Mouse (Mus musculus) G1E (cell line): ENCODE results near the gene Trib3. TPM values are rescaled to one million over a fixed set of nuclear protein-coding genes. Genes with fewer than 3 reads are reported as not detected.
"Not testable (repeated sequence)": the region's sequence is repeated elsewhere in the genome, so short reads cannot be mapped to it uniquely, and the experiment has no call there.

Experiments used
- ATAC-seq: 2 replicates; pipeline ENCODE4 v1.8.0; 2016; ENCODE audit warnings: mild to moderate bottlenecking; ENCODE audit not compliant: insufficient number of reproducible peaks, poor library complexity, low FRiP score, severe bottlenecking; ENCODE audit errors: extremely low read depth
- DNase-seq: peaks from one replicate; pipeline ENCODE4 v3.0.0; 2012; ENCODE audit warnings: low spot score
- H3K27me3 ChIP-seq: 2 replicates; pipeline ENCODE4 v1.6.1; 2012; ENCODE audit warnings: mild to moderate bottlenecking, low read length, inconsistent platforms; ENCODE audit not compliant: insufficient read depth
- H3K36me3 ChIP-seq: replicated peaks from 2 replicates; pipeline ENCODE3; 2012; ENCODE audit warnings: mild to moderate bottlenecking, inconsistent platforms
- H3K4me1 ChIP-seq: 2 replicates; pipeline ENCODE4 v1.6.1; 2012; ENCODE audit warnings: low read depth, low read length, inconsistent platforms, mixed read lengths; ENCODE audit not compliant: insufficient read depth
- H3K4me3 ChIP-seq: 2 replicates; pipeline ENCODE4 v1.5.1; 2012; ENCODE audit warnings: low read depth, mild to moderate bottlenecking, inconsistent platforms, low read length, moderate library complexity, mixed read lengths
- H3K9me3 ChIP-seq: replicated peaks from 2 replicates; pipeline ENCODE4 v1.6.1; 2012; ENCODE audit warnings: inconsistent platforms
- CTCF ChIP-seq: IDR thresholded peaks from 2 replicates; pipeline ENCODE4 v1.5.1; 2012; ENCODE audit warnings: low read depth, low read length, inconsistent platforms, mixed read lengths
- GATA1 ChIP-seq: IDR thresholded peaks from 2 replicates; pipeline ENCODE4 v1.6.1; 2012; ENCODE audit warnings: borderline replicate concordance, low read length, inconsistent platforms, mixed read lengths
- GATA2 ChIP-seq: IDR thresholded peaks from 2 replicates; pipeline ENCODE4 v1.6.1; 2012; ENCODE audit warnings: low read depth, low read length, inconsistent platforms, borderline replicate concordance
- POLR2AphosphoS5 ChIP-seq: IDR thresholded peaks from 2 replicates; pipeline ENCODE4 v1.6.1; 2012; ENCODE audit warnings: low read depth, low read length, inconsistent platforms; ENCODE audit not compliant: insufficient replicate concordance
- TAL1 ChIP-seq: conservative IDR thresholded peaks from 2 replicates; pipeline ENCODE4 v1.6.1; 2012; ENCODE audit warnings: low read depth, low read length, inconsistent platforms, mixed read lengths
- polyA plus RNA-seq: library from polyadenylated mRNA; stranded (reverse); fragments of >175 nt; gene quantifications from 2 replicates; pipeline ENCODE4 v1.2.3, GENCODE M21; 2012
- total RNA-seq, 2 experiments: library from RNA; stranded (forward) in 1 of 2; stranded (reverse) in 1 of 2; fragments of 200-1000 nt in 1 of 2; fragments of >200 nt in 1 of 2; fragmentation: Nextera tagmentation in 1 of 2; gene quantifications; 2 replicates each; pipeline ENCODE4 v1.2.3; 2014 to 2017

The Trib3 gene
- total and polyA plus RNA-seq, 3 experiments = 2.1 to 24.5 (median 17.8) TPM

GRCm38 (mm10) chr2:152361193-152361592 lies 17.4 kb upstream of the Trib3 start:
- peaks cover 4% of the 10 kb centered on the region for H3K9me3 ChIP-seq
- peaks cover 12% of the 10 kb centered on the region for H3K36me3 ChIP-seq
- H3K4me1 ChIP-seq = peaks cover 47% of the 10 kb centered on the region
- H3K4me3 ChIP-seq = no peak overlapping the region
- H3K27me3 ChIP-seq = peaks cover 9% of the 10 kb centered on the region; the same call in 1 of the 2 replicates
- ATAC-seq = no peak
- TF ChIP-seq GATA1 (no peak), POLR2AphosphoS5 (no peak), TAL1 (no peak)
- DNase-seq = no peak

DNA sequence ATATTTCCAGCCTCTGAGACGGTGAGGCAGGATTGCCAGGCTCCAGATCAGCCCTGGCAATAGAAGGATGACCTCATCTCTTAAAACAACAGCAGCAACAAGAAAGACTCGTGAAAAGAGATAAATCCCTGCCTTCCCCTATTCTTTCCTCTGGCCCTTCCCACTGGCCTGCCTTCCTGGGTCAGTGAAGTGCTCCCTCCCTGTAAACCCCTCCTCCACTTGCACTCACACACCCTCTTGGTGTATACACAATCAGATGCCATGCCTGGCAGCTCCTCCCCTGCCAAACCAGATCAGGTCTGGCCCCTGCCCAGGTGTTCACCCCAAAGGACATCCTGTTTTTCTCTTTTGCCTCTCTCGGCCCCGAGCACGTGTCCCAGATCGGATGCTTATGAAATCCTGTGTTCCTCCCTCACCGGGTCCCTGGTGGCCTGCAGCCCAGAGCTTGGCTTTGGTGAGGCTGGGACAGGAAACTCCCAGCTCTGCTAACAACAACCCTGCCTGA lies 16.5 kb upstream of the Trib3 start:
- TF ChIP-seq CTCF (no peak), POLR2AphosphoS5 (no peak), GATA2 (no peak), GATA1 (no peak), TAL1 (no peak)
- peaks cover 15% of the 10 kb centered on the region for H3K36me3 ChIP-seq
- peaks cover 4% of the 10 kb centered on the region for H3K9me3 ChIP-seq
- DNase-seq (no peak), ATAC-seq (no peak)
- peaks cover 49% of the 10 kb centered on the region for H3K4me1 ChIP-seq
- H3K27me3 ChIP-seq = peaks cover 6% of the 10 kb centered on the region; the same call in 1 of the 2 replicates
- H3K4me3 ChIP-seq = no peak overlapping the region

- DNase-seq = no peak
- Histone ChIP-seq H3K4me3 (peak overlapping the region; percentile 31; the same call in 1 of the 2 replicates), H3K4me1 (peaks cover 54% of the 10 kb centered on the region), H3K36me3 (peaks cover 18% of the 10 kb centered on the region), H3K27me3 (peaks cover 4% of the 10 kb centered on the region; the same call in 1 of the 2 replicates), H3K9me3 (peaks cover 4% of the 10 kb centered on the region)
- TF ChIP-seq TAL1 (peak; percentile 40; the same call in 1 of the 2 replicates), POLR2AphosphoS5 (no peak)
- ATAC-seq = no peak
Observed at GRCm38 (mm10) chr2:152359616-152360015, 15.8 kb upstream of the Trib3 start.

DNA sequence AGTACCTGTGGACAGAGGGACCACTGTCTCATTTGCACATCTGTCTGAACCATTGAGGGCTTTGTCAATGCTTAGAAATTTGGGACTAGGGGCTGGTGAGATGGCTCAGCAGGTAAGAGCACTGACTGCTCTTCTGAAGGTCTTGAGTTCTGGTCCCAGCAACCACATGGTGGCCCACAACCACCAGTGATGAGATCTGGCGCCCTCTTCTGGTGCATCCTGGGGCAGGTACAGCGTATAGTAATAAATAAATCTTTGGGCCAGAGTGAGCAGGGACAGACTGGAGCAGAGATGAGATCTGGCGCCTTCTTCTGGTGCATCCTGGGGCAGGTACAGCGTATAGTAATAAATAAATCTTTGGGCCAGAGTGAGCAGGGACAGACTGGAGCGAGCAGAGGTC lies 15.1 kb upstream of the Trib3 start:
- H3K27me3 ChIP-seq, ATAC-seq, H3K4me3 ChIP-seq, H3K9me3 ChIP-seq, DNase-seq: not testable (repeated sequence)
- Histone ChIP-seq H3K4me1 (peaks cover 53% of the 10 kb centered on the region), H3K36me3 (peaks cover 18% of the 10 kb centered on the region)

DNA sequence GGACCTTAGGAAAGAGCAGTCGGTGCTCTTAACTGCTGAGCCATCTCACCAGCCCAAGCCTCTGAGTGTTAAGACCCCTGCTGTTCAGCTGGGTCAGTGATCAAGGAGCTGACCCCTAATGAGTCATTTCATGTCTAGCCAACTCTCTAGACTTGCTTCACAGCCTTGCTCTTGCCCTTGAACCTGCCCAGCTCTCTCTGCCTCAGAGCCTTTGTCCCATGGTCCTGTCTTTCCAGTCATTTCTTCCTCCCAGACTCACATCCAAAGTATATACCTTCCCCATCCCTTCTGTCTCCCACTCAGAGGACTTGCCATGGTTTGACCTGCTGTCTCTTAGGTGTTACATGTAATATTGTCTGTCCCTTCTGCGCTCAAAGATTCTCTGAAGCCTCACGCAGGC lies 13.4 kb upstream of the Trib3 start:
- TF ChIP-seq POLR2AphosphoS5 (no peak), TAL1 (no peak), GATA2 (no peak), CTCF (no peak), GATA1 (no peak)
- ATAC-seq (no peak), DNase-seq (no peak)
- no peak overlapping the region for H3K4me3 ChIP-seq
- peaks cover 4% of the 10 kb centered on the region; the same call in 1 of the 2 replicates for H3K27me3 ChIP-seq
- H3K36me3 ChIP-seq = peaks cover 21% of the 10 kb centered on the region
- peaks cover 39% of the 10 kb centered on the region for H3K4me1 ChIP-seq
- H3K9me3 ChIP-seq = peaks cover 4% of the 10 kb centered on the region

DNA sequence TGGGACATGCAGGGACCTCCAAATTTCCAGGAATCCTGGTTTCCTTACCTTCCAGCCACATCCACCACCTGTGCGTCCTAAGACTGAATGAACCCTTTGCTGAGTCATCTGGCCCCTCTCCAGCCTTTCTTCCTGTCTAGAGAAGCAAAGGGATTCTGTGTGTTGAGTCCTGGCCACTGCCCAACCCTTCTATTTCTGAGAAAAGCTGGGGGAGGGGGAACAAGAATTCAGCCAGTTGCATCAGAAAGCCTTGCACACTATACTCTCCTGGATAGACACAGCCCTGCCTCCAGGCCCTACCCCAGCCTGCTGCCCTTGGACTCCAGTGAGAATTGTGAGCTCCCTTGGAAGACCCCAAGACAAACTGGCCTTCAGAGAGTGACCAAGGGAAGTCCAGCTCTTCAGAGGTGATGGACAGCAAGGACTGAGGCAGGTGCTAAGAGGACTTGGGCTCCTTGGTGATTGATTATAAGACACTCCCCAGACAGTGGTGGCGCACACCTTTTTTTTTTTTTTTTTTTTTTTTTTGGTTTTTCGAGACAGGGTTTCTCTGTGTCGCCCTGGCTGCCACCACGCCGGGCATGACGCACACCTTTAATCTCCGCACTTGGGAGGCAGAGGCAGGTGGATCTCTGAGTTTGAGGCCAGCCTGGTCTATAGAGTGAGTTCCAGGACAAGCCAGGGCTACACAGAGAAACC lies 6.2 kb upstream of the Trib3 start:
- Histone ChIP-seq H3K36me3 (peaks cover 7% of the 10 kb centered on the region), H3K9me3 (no peaks in the 10 kb centered on the region), H3K27me3 (no peaks in the 10 kb centered on the region), H3K4me3 (peak overlapping the region; percentile 64; the same call in 1 of the 2 replicates), H3K4me1 (peaks cover 66% of the 10 kb centered on the region)
- ATAC-seq (peak; percentile 57; the same call in 1 of the 2 replicates), DNase-seq (peak; percentile 68)
- TF ChIP-seq TAL1 (no peak), GATA1 (no peak)

GRCm38 (mm10) chr2:152349205-152349604 lies 5.4 kb upstream of the Trib3 start:
- peak overlapping the region; percentile 31; the same call in 1 of the 2 replicates for H3K4me3 ChIP-seq
- DNase-seq = no peak
- H3K27me3 ChIP-seq = no peaks in the 10 kb centered on the region
- TF ChIP-seq CTCF (no peak), TAL1 (no peak), POLR2AphosphoS5 (no peak), GATA2 (no peak), GATA1 (no peak)
- no peak for ATAC-seq
- H3K9me3 ChIP-seq = no peaks in the 10 kb centered on the region
- peaks cover 71% of the 10 kb centered on the region for H3K4me1 ChIP-seq
- peaks cover 5% of the 10 kb centered on the region for H3K36me3 ChIP-seq
